Mouse (Mus musculus): Measurements from ENCODE around the gene Kcnj13.

DNA sequence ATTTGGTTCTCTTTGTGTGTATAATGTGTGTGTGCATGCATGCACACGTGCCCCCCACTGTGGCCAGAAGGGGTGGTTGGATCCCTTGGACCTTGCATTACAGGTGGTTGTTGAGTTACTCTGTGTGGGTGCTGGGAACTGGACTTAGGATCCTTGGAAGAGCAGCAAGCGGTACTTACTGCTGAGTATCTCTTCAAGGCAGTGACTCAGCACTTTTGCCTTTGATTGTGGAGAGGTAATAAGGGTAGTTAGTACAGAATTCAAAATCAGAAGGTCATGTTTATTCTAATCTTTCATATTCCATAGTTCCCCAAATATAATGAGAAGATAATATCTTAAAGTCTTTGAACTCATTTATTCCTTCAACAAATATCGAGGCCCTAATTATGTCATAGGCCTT lies 13.4 kb downstream of the Kcnj13 start:
- no peak for TF ChIP-seq POLR2A (IDR thresholded peaks at IDR 0.05; ENCODE audit: low read depth, low read length)
- no peak for TF ChIP-seq CTCF (IDR thresholded peaks at IDR 0.05; ENCODE audit: borderline replicate concordance, insufficient read depth, low read length)
